13 mouse cellular contexts compared by ENCODE assay signal in the genomic region with DNA sequence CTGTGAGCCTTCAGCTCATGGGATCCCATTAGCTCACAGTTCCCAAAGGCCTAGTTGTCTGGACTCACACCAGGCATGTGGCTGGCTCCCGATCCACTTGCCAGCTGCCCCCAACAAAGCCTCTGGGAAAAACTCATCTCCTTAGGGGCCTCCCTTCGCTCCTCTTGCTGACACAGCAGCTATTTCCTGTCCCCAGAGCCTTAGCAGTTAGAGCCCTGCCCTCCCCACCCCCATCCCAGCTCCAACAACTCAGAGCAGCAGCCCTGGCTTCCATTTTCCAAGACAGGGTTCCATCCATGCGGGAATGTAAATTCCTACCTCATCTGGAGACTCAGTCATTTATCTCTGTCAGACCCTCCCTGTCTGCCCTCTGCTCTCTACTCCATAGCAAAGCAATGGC. TPM values are rescaled to one million over a fixed set of nuclear protein-coding genes. Genes with fewer than 3 reads are reported as not detected.
DNase-seq lines count a peak whose midpoint lies in the region; ATAC-seq lines count a peak whose summit lies in the region.
"Had no signal": no experiment of that assay in that cellular context is flagged by ENCODE, and none has a peak within 500 bp of the region (broad histone marks: within the 10 kb centered on the region; RNA-seq: fewer than 3 reads in every experiment).

No protein-coding gene starts in this region.

- H3K4me3 ChIP-seq in hindbrain, embryonic 13.5 days = no peak overlapping the region
- H3K4me3 ChIP-seq: layer of hippocampus, adult 2 months had no signal

- peaks cover 8% of the 10 kb centered on the region for H3K4me1 ChIP-seq in hindbrain, embryonic 13.5 days (replicated peaks)

- H3K27ac ChIP-seq in hindbrain, embryonic 13.5 days = 0 out of 2 replicates have a peak overlapping the region, but pooled peaks have one; percentile 14
- H3K27ac ChIP-seq: layer of hippocampus, adult 2 months had no signal

- H3K36me3 ChIP-seq in hindbrain, embryonic 13.5 days = no peaks in the 10 kb centered on the region

- H3K9me3 ChIP-seq in hindbrain, embryonic 13.5 days = no peaks in the 10 kb centered on the region

- H3K27me3 ChIP-seq in hindbrain, embryonic 13.5 days = no peaks in the 10 kb centered on the region

- 36% methylated on average over 3 of the region's 3 CpGs for WGBS in hindbrain, embryonic 13.5 days

- H3K4me2 ChIP-seq in hindbrain, embryonic 13.5 days = no peak overlapping the region

- no peak for ATAC-seq in hindbrain, embryonic 13.5 days (ENCODE audit: low FRiP score)
- no peak for ATAC-seq in cerebellum, adult (ENCODE audit: insufficient number of reproducible peaks, low FRiP score, low TSS enrichment)
- ATAC-seq: forebrain, embryonic 16.5 days had no signal

- no peak overlapping the region for H3K9ac ChIP-seq in hindbrain, embryonic 13.5 days

- DNase-seq in kidney, adult 9 months = peak; percentile 46
- DNase-seq in kidney, adult 11 months = no peak
- DNase-seq in embryo, embryonic 11 days = peak; percentile 43
- peak; percentile 54 for DNase-seq in mesoderm, embryonic 11.5 days (ENCODE audit: low read depth, low spot score)
- no peak for DNase-seq in thymus, postnatal 14 days
- DNase-seq: cerebellum, adult 9-11 months; gastrocnemius, postnatal 25 days; lung, postnatal 10 days; right cerebral cortex, postnatal 14 days had no signal

RNA-seq across cellular contexts. Expression of a gene that starts 26.6 kb away (rescaled TPM):
- 0.26 and 0.31 TPM in 2 replicates for polyA plus RNA-seq in hindbrain, embryonic 13.5 days (2015; fragmentation: Nextera tagmentation; extraction: Ambion mirVana)

RNA-seq across cellular contexts. Expression of a gene that starts 43.7 kb away (rescaled TPM):
- 7.5 and 7.9 TPM in 2 replicates for polyA plus RNA-seq in hindbrain, embryonic 13.5 days (2015; fragmentation: Nextera tagmentation; extraction: Ambion mirVana)

Comparison
In these comparisons a context has a peak if more than half of its experiments do, and no peak if none do; other contexts are left out.
1. DNase-seq: peak in kidney, adult 9 months (single experiment), embryo, embryonic 11 days (single experiment) and mesoderm, embryonic 11.5 days (single experiment); none in kidney, adult 11 months (single experiment) and thymus, postnatal 14 days (single experiment).